Mouse (Mus musculus) cerebellum, postnatal 10 days (tissue): ENCODE measurements at regions not wholly inside any gene's neighbourhood (a gene's known extent, or its start where the extent isn't known, plus 50 kb on each side); places are given as distances from the start of the nearest gene placed in this dataset.

Source experiments
- DNase-seq, 2 experiments: peaks; one replicate each; pipeline ENCODE4 v3.0.0; 2021; ENCODE audit warnings: mixed read lengths in 2 of 2

GRCm38 (mm10) chr6:31325621-31326020 lies 72.9 kb upstream of the Mkln1 start:
- no peak for DNase-seq

- DNase-seq = peak; percentile 59 to 70
Measured at GRCm38 (mm10) chr6:31330327-31330726, 68.2 kb upstream of the Mkln1 start.

- no peak for DNase-seq
Measured at GRCm38 (mm10) chr6:31330868-31331267, 67.7 kb upstream of the Mkln1 start.

GRCm38 (mm10) chr6:31332254-31332653 lies 66.3 kb upstream of the Mkln1 start:
- no peak for DNase-seq

- DNase-seq = no peak
Measured at GRCm38 (mm10) chr6:31332714-31333113, 65.8 kb upstream of the Mkln1 start.

GRCm38 (mm10) chr6:31333228-31333922 lies 65.2 kb upstream of the Mkln1 start:
- no peak for DNase-seq

- DNase-seq = no peak
Measured at GRCm38 (mm10) chr6:31334086-31334485, 64.4 kb upstream of the Mkln1 start.

GRCm38 (mm10) chr6:31339122-31339947 lies 59.2 kb upstream of the Mkln1 start:
- peak; percentile 55 to 58 for DNase-seq

GRCm38 (mm10) chr6:31339948-31340250 lies 58.6 kb upstream of the Mkln1 start:
- DNase-seq = peak in 1 of 2 experiments; percentile 19

- no peak for DNase-seq
Measured at GRCm38 (mm10) chr6:31345366-31346084, 53.0 kb upstream of the Mkln1 start.

GRCm38 (mm10) chr6:31348333-31348732 lies 50.2 kb upstream of the Mkln1 start:
- no peak for DNase-seq
